In genomic region chr3:85301851-85302250, GRCm38 (mm10) we compare ENCODE assay signal across 21 mouse cellular contexts.
A peak's percentile ranks its signal among the peaks of the same experiment; 100 is the strongest.
DNase-seq lines count a peak whose midpoint lies in the region; ATAC-seq and TF ChIP-seq lines count a peak whose summit lies in the region.
"Had no signal": no experiment of that assay in that cellular context is flagged by ENCODE, and none has a peak within 500 bp of the region (broad histone marks: within the 10 kb centered on the region; RNA-seq: fewer than 3 reads in every experiment).

No protein-coding gene starts in this region.

- 39% methylated on average over 3 of the region's 3 CpGs for WGBS in hindbrain, postnatal 0 days
- WGBS in hindbrain, embryonic 10.5 days = 90% methylated on average over 3 of the region's 3 CpGs
- 90% methylated on average over 3 of the region's 3 CpGs for WGBS in midbrain, embryonic 14.5 days
- WGBS in midbrain, embryonic 15.5 days = 72% methylated on average over 3 of the region's 3 CpGs

- H3K36me3 ChIP-seq in hindbrain, postnatal 0 days (ENCODE audit: insufficient read depth, low read length) = no peaks in the 10 kb centered on the region
- H3K36me3 ChIP-seq in hindbrain, embryonic 10.5 days = no peaks in the 10 kb centered on the region
- H3K36me3 ChIP-seq in midbrain, embryonic 14.5 days (ENCODE audit: control insufficient read depth, insufficient read depth, low read length) = no peaks in the 10 kb centered on the region
- H3K36me3 ChIP-seq in midbrain, embryonic 15.5 days (replicated peaks) = no peaks in the 10 kb centered on the region
- H3K36me3 ChIP-seq: embryonic facial prominence, embryonic 10.5 days; embryonic facial prominence, embryonic 13.5 days; forebrain, embryonic 12.5 days; forebrain, embryonic 15.5 days; hindbrain, embryonic 13.5 days had no signal

- TF ChIP-seq CTCF in hindbrain, postnatal 0 days (IDR thresholded peaks at IDR 0.05; ENCODE audit: low read depth) = no peak

- H3K4me3 ChIP-seq in hindbrain, postnatal 0 days (ENCODE audit: low read length) = no peak overlapping the region
- H3K4me3 ChIP-seq in hindbrain, embryonic 10.5 days = no peak overlapping the region
- no peak overlapping the region for H3K4me3 ChIP-seq in midbrain, embryonic 14.5 days (replicated peaks; ENCODE audit: low read depth, low read length)
- H3K4me3 ChIP-seq in midbrain, embryonic 15.5 days = no peak overlapping the region
- H3K4me3 ChIP-seq: embryonic facial prominence, embryonic 10.5 days; embryonic facial prominence, embryonic 13.5 days; erythroblast, embryonic 14.5 days; forebrain, embryonic 12.5 days; forebrain, embryonic 15.5 days; hindbrain, embryonic 13.5 days had no signal

- H3K4me2 ChIP-seq in hindbrain, postnatal 0 days (ENCODE audit: low read depth, low read length) = no peak overlapping the region
- no peak overlapping the region for H3K4me2 ChIP-seq in midbrain, embryonic 14.5 days (ENCODE audit: low read length)
- H3K4me2 ChIP-seq in midbrain, embryonic 15.5 days = no peak overlapping the region
- H3K4me2 ChIP-seq: embryonic facial prominence, embryonic 13.5 days; forebrain, embryonic 12.5 days; forebrain, embryonic 15.5 days; heart, embryonic 11.5 days; hindbrain, embryonic 13.5 days had no signal

- H3K9ac ChIP-seq in hindbrain, postnatal 0 days (replicated peaks; ENCODE audit: low read length) = no peak overlapping the region
- no peak overlapping the region for H3K9ac ChIP-seq in midbrain, embryonic 14.5 days (replicated peaks; ENCODE audit: low read length)
- no peak overlapping the region for H3K9ac ChIP-seq in midbrain, embryonic 15.5 days
- H3K9ac ChIP-seq: embryonic facial prominence, embryonic 13.5 days; forebrain, embryonic 12.5 days; forebrain, embryonic 15.5 days; hindbrain, embryonic 13.5 days had no signal

- peak; percentile 61 to 64 for DNase-seq in cerebellum, postnatal 10 days
- DNase-seq in cerebellum, adult 18-20 months = no peak
- DNase-seq in hindbrain, postnatal 0 days (ENCODE audit: low spot score) = peak; percentile 39
- DNase-seq in hindbrain, embryonic 10.5 days (ENCODE audit: low spot score) = no peak
- DNase-seq in midbrain, embryonic 14.5 days = peak; percentile 24
- DNase-seq: cerebellum, adult 11 months; cerebellum, adult 9-10 months; embryo, embryonic 11 days; gastrocnemius, postnatal 25 days had no signal

- H3K4me1 ChIP-seq in hindbrain, postnatal 0 days (ENCODE audit: insufficient read depth, low read length) = peaks cover 6% of the 10 kb centered on the region; the same call in 1 of the 2 replicates
- H3K4me1 ChIP-seq in hindbrain, embryonic 10.5 days (replicated peaks) = peaks cover 9% of the 10 kb centered on the region
- no peaks in the 10 kb centered on the region for H3K4me1 ChIP-seq in midbrain, embryonic 14.5 days (ENCODE audit: control insufficient read depth, insufficient read depth, low read length)
- 0 out of 2 replicates have a peak, but pooled peaks cover 3% of the 10 kb centered on the region for H3K4me1 ChIP-seq in midbrain, embryonic 15.5 days

- no peaks in the 10 kb centered on the region for H3K27me3 ChIP-seq in hindbrain, postnatal 0 days (ENCODE audit: insufficient read depth, low read length)
- H3K27me3 ChIP-seq in hindbrain, embryonic 10.5 days (ENCODE audit: insufficient read depth, poor library complexity, severe bottlenecking) = no peaks in the 10 kb centered on the region
- no peaks in the 10 kb centered on the region for H3K27me3 ChIP-seq in midbrain, embryonic 14.5 days (ENCODE audit: control insufficient read depth, insufficient read depth, low read length)
- no peaks in the 10 kb centered on the region for H3K27me3 ChIP-seq in midbrain, embryonic 15.5 days (replicated peaks)
- H3K27me3 ChIP-seq: embryonic facial prominence, embryonic 13.5 days; forebrain, embryonic 12.5 days; forebrain, embryonic 15.5 days; hindbrain, embryonic 13.5 days had no signal

- no peak overlapping the region for H3K27ac ChIP-seq in hindbrain, postnatal 0 days
- no peak overlapping the region for H3K27ac ChIP-seq in hindbrain, embryonic 10.5 days
- no peak overlapping the region for H3K27ac ChIP-seq in midbrain, embryonic 14.5 days (replicated peaks; ENCODE audit: low read depth, low read length)
- H3K27ac ChIP-seq in midbrain, embryonic 15.5 days = no peak overlapping the region
- H3K27ac ChIP-seq: embryonic facial prominence, embryonic 10.5 days; embryonic facial prominence, embryonic 13.5 days; forebrain, embryonic 12.5 days; hindbrain, embryonic 13.5 days had no signal

- no peak for ATAC-seq in hindbrain, postnatal 0 days
- no peak for ATAC-seq in midbrain, embryonic 14.5 days (ENCODE audit: low FRiP score, low TSS enrichment)
- no peak for ATAC-seq in midbrain, embryonic 15.5 days (replicated peaks)
- ATAC-seq: forebrain, embryonic 15.5 days; hindbrain, embryonic 16.5 days; inflammation-experienced regulatory T-cells, adult 6 months; intestine, embryonic 16.5 days; Patski had no signal

- peaks cover 2% of the 10 kb centered on the region; the same call in 1 of the 2 replicates for H3K9me3 ChIP-seq in hindbrain, postnatal 0 days (ENCODE audit: low read length)
- H3K9me3 ChIP-seq in hindbrain, embryonic 10.5 days = no peaks in the 10 kb centered on the region
- H3K9me3 ChIP-seq in midbrain, embryonic 14.5 days (ENCODE audit: control insufficient read depth, low read length) = 0 out of 2 replicates have a peak, but pooled peaks cover 1% of the 10 kb centered on the region
- H3K9me3 ChIP-seq in midbrain, embryonic 15.5 days = no peaks in the 10 kb centered on the region; the same call in 1 of the 2 replicates
- H3K9me3 ChIP-seq: embryonic facial prominence, embryonic 10.5 days; embryonic facial prominence, embryonic 13.5 days; forebrain, embryonic 12.5 days; forebrain, embryonic 15.5 days had no signal

Comparison
In these comparisons a context has a peak if more than half of its experiments do, and no peak if none do; other contexts are left out.
1. DNase-seq: peak in cerebellum, postnatal 10 days (2 of 2), hindbrain, postnatal 0 days (single experiment) and midbrain, embryonic 14.5 days (single experiment); none in cerebellum, adult 18-20 months (0 of 2) and hindbrain, embryonic 10.5 days (single experiment).